Mouse (Mus musculus): ENCODE measurements around the gene Ctbp2.

DNA sequence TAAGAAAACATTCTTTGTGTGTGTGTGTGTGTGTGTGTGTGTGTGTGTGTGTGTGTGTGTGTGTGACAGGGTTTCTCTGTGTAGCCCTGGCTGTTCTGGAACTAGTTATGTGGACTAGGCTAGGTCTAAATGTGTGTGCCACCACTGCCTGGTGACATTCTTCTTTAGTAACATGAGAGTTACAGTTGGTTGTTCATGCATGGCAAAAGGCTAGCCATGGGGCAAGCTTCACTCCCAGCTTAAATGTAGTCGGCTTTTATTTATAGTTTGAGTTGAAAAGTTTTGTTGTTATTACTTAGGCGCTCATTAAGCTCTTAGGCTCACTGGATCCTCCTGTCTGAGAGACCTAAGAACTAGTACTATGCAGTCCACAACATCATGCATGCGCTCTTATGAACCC is 159.8 kb downstream of the Ctbp2 start:
- TF ChIP-seq USF1 (IDR thresholded peaks at IDR 0.05; ENCODE audit: low read depth): no peak
- no peak for TF ChIP-seq CTCF (IDR thresholded peaks at IDR 0.05; ENCODE audit: control insufficient read depth, insufficient read depth, insufficient read length)
- TF ChIP-seq CEBPB (IDR thresholded peaks at IDR 0.05; ENCODE audit: low read depth): no peak
- TF ChIP-seq MYOD1 (IDR thresholded peaks at IDR 0.05; ENCODE audit: control insufficient read depth, insufficient read length, low read depth): no peak
- TF ChIP-seq MAX (IDR thresholded peaks at IDR 0.05): no peak
